ENCODE assay signal across 23 mouse cellular contexts in genomic region chr17:6115085-6115484, GRCm38 (mm10).
"Had no signal": no experiment of that assay in that cellular context is flagged by ENCODE, and none has a peak within 500 bp of the region (broad histone marks: within the 10 kb centered on the region; RNA-seq: fewer than 3 reads in every experiment).

No protein-coding gene starts in this region.

- ATAC-seq: forebrain, postnatal 0 days; hindbrain, postnatal 0 days had no signal

- H3K4me3 ChIP-seq: heart, adult 2 months; heart, embryonic 13.5 days; heart, embryonic 15.5 days; hindbrain, embryonic 13.5 days; hindbrain, embryonic 15.5 days; layer of hippocampus, adult 2 months; left cerebral cortex, adult 2 months; limb, embryonic 10.5 days; limb, embryonic 12.5 days; liver, embryonic 13.5 days had no signal

- H3K27ac ChIP-seq: heart, adult 2 months; heart, embryonic 13.5 days; heart, embryonic 15.5 days; hindbrain, embryonic 13.5 days; hindbrain, embryonic 15.5 days; hindbrain, postnatal 0 days; layer of hippocampus, adult 2 months; left cerebral cortex, adult 2 months; limb, embryonic 10.5 days; limb, embryonic 12.5 days; liver, embryonic 13.5 days had no signal

- H3K9ac ChIP-seq: forebrain, postnatal 0 days; heart, embryonic 13.5 days; heart, embryonic 15.5 days; hindbrain, embryonic 13.5 days; hindbrain, embryonic 15.5 days; limb, embryonic 12.5 days; liver, embryonic 13.5 days had no signal

- H3K4me1 ChIP-seq: limb, embryonic 10.5 days; liver, embryonic 13.5 days had no signal

- H3K27me3 ChIP-seq: heart, embryonic 13.5 days; heart, embryonic 15.5 days; hindbrain, embryonic 13.5 days; hindbrain, embryonic 15.5 days; limb, embryonic 12.5 days; liver, embryonic 13.5 days had no signal

- H3K9me3 ChIP-seq: heart, embryonic 13.5 days; heart, embryonic 15.5 days; hindbrain, embryonic 13.5 days; hindbrain, embryonic 15.5 days; limb, embryonic 10.5 days; limb, embryonic 12.5 days; liver, embryonic 13.5 days had no signal

- H3K36me3 ChIP-seq: heart, embryonic 15.5 days; liver, embryonic 13.5 days had no signal

- H3K4me2 ChIP-seq: heart, embryonic 11.5 days; heart, embryonic 13.5 days; heart, embryonic 15.5 days; hindbrain, embryonic 13.5 days; hindbrain, embryonic 15.5 days; limb, embryonic 12.5 days; liver, embryonic 13.5 days had no signal

- DNase-seq: forebrain, postnatal 0 days; gastrocnemius, postnatal 14 days; gastrocnemius, postnatal 36 days; heart, adult 2 months; heart, postnatal 14 days; heart, postnatal 36 days; kidney, adult 18-20 months; kidney, adult 8-10 months; kidney, postnatal 10 days; kidney, postnatal 25 days; kidney, postnatal 4 days; liver; liver, embryonic 13.5 days had no signal
